Mouse (Mus musculus) lung, adult 2 months (tissue): ENCODE measurements around the gene Mb21d2.

Source experiments
- CTCF ChIP-seq: fragments of 200-500 bp; IDR thresholded peaks from 2 replicates; pipeline ENCODE4 v1.5.1; 2011; ENCODE audit warnings: mild to moderate bottlenecking, low read length, control low read depth; ENCODE audit not compliant: insufficient read depth
- POLR2A ChIP-seq: fragments of 200-500 bp; IDR thresholded peaks from 2 replicates; pipeline ENCODE4 v1.6.1; 2011; ENCODE audit warnings: low read depth, mild to moderate bottlenecking, control low read depth, low read length, borderline replicate concordance; ENCODE audit errors: extremely low read depth

- no peak for TF ChIP-seq CTCF
- no peak for TF ChIP-seq POLR2A
Measured at GRCm38 (mm10) chr16:28873404-28873895, 56.0 kb downstream of the Mb21d2 start.
